Mouse (Mus musculus): ENCODE measurements at regions not wholly inside any gene's neighbourhood (a gene's known extent, or its start where the extent isn't known, plus 50 kb on each side); places are given as distances from the start of the nearest gene placed in this dataset.

DNA sequence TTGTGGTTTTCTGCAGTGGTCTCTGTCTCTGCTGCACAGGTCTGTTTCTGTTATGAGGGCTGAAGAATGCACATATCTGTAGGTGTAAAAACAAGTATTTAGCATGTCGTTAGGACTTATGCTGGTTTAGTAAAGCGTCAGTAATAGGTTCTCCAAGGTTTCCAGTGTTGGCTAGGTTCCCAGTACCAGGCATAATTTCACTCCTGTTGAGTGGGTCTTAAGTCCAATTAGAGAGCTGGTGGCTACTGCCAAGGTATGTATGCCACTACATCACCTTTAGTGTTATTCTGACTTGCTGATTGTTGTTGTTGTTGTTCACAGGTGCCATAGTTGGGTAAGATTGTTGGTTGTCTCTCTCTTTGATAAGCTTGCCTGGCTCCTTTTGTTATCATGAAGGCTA is 302.3 kb upstream of the Pard3b start:
- Histone ChIP-seq H3K9ac (no peak overlapping the region), H3K9me3 (replicated peaks) (no peaks in the 10 kb centered on the region), H3K27me3 (no peaks in the 10 kb centered on the region), H3K27ac (no peak overlapping the region), H3K4me1 (replicated peaks) (no peaks in the 10 kb centered on the region), H3K4me2 (no peak overlapping the region), H3K4me3 (replicated peaks) (no peak overlapping the region), H3K36me3 (no peaks in the 10 kb centered on the region)
- WGBS (ENCODE audit: insufficient replicate concordance) = 59% methylated on average over 2 of the region's 2 CpGs
- DNase-seq (no peak), ATAC-seq (ENCODE audit: low read depth) (no peak)

DNA sequence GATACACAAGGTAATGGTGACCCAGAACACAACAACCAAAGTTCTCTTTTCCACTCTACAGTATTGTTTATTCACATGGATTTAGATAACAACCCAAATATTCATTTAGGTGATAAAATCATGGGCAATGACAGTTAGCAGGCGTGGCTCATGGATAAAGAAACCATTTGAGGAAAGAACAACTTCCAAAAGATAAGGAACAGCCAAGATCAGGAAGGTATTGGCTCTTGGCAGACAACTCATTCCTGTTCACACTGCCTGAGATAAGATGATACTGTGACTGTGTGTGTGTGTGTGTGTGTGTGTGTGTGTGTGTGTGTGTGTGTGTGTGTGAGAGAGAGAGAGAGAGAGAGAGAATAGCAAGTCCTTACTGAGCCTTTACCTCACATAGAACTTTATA is 285.7 kb upstream of the Pard3b start:
- ATAC-seq (ENCODE audit: low read depth) (no peak), DNase-seq (no peak)
- no peak overlapping the region for H3K9ac ChIP-seq
- no peak overlapping the region for H3K4me2 ChIP-seq
- no peaks in the 10 kb centered on the region for H3K9me3 ChIP-seq (replicated peaks)
- no peak overlapping the region for H3K4me3 ChIP-seq (replicated peaks)
- H3K4me1 ChIP-seq (replicated peaks) = no peaks in the 10 kb centered on the region
- no peaks in the 10 kb centered on the region for H3K36me3 ChIP-seq
- no peaks in the 10 kb centered on the region for H3K27me3 ChIP-seq
- H3K27ac ChIP-seq = no peak overlapping the region
- 22% methylated on average over 1 of the region's 1 CpGs for WGBS (ENCODE audit: insufficient replicate concordance)

DNA sequence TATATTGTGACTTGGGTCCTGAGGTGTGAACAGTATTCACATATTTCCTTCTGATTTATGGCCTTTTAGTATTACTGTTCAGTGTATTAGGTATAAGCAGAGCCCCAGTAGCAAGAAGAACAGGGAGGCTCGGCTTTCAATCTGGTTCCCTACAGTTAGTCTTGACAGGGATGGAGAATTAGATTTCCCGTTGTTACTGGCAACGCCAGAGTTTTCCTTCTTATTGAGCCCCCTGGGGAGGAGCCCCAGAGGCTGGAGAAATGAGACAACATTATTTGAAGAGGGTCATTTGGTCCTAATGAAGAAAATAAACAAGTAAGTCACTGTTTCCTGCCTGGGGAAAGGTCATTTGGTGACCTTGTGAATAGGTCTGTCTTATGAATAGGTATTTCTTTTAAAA is 285.1 kb upstream of the Pard3b start:
- H3K4me1 ChIP-seq (replicated peaks) = no peaks in the 10 kb centered on the region
- no peaks in the 10 kb centered on the region for H3K36me3 ChIP-seq
- no peaks in the 10 kb centered on the region for H3K27me3 ChIP-seq
- H3K9me3 ChIP-seq (replicated peaks) = no peaks in the 10 kb centered on the region
- no peak overlapping the region for H3K4me2 ChIP-seq
- H3K27ac ChIP-seq = no peak overlapping the region
- WGBS (ENCODE audit: insufficient replicate concordance) = 44% methylated on average over 3 of the region's 3 CpGs
- H3K4me3 ChIP-seq (replicated peaks) = no peak overlapping the region
- no peak overlapping the region for H3K9ac ChIP-seq
- DNase-seq (no peak), ATAC-seq (ENCODE audit: low read depth) (no peak)

DNA sequence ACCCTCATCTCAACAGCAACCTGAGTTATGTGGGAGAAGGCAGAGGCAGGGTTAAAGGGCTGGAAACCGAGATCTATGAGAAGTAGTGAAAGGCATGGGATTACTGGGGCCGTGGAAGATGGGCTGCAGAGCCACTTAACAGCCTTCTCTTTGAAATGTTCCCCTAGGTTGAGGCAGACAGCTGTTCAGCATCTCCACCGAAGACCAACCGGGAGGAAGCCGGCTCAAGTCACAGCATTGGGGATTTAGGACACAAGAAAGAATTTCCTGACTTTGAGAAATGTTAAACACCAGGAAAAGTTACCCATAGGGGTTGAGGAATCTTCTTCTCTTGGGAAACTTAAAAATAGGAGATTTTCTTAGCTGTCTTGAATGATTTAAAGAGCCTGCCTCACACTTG is 283.4 kb upstream of the Pard3b start:
- Histone ChIP-seq H3K4me2 (no peak overlapping the region), H3K4me1 (replicated peaks) (no peaks in the 10 kb centered on the region), H3K36me3 (no peaks in the 10 kb centered on the region), H3K4me3 (replicated peaks) (no peak overlapping the region), H3K27me3 (no peaks in the 10 kb centered on the region), H3K9me3 (replicated peaks) (no peaks in the 10 kb centered on the region), H3K27ac (no peak overlapping the region), H3K9ac (no peak overlapping the region)
- WGBS (ENCODE audit: insufficient replicate concordance) = 55% methylated on average over 5 of the region's 5 CpGs
- ATAC-seq (ENCODE audit: low read depth) (no peak), DNase-seq (no peak)

DNA sequence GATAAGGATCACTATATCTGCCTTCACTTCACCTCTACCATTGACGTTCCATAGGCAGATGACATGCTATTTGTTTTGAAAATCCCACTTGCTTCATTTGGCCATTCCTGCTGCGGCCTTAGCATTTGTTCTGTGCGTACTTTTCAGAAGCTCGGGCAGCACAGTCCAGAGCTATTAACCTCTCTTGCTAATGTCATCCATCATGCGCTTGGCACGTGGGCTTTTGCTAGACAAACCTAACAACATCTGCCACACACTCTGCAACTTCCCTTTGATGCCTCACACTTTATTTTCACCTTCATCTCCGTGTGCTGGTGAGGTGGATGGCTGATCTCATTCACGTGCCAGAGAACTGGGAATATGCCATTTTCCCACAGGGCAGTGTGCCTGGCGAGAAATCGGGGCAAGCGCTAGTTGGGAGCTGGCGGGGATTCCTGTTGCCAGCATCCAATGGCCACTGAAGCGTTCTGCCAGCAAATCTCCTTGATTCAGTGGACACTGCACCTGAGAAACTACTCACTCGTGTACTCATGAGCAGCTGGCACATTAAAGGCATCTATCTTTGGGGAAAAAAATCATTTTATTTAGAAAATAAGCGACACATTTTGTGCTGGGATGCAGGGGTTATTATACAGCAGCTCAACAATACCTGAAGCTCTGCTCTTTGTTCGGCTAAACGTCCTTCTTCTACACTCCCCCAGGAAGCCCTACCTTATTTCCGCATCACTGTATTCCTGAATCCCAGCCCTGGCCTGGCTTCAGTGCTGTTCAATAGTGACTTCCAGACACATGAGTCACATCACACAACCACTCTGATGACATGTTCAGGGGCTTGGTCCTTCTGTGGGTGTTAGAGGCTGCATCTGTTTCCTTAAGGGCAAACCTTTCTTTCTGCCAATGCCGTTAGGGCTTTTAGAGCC is 279.4 kb upstream of the Pard3b start:
- H3K9ac ChIP-seq = no peak overlapping the region
- H3K9me3 ChIP-seq (replicated peaks) = no peaks in the 10 kb centered on the region
- no peak overlapping the region for H3K4me2 ChIP-seq
- H3K27me3 ChIP-seq = no peaks in the 10 kb centered on the region
- no peaks in the 10 kb centered on the region for H3K4me1 ChIP-seq (replicated peaks)
- ATAC-seq (ENCODE audit: low read depth) = no peak
- 66% methylated on average over 19 of the region's 19 CpGs for WGBS (ENCODE audit: insufficient replicate concordance)
- H3K4me3 ChIP-seq (replicated peaks) = no peak overlapping the region
- H3K36me3 ChIP-seq = no peaks in the 10 kb centered on the region
- no peak overlapping the region for H3K27ac ChIP-seq
- no peak for DNase-seq

DNA sequence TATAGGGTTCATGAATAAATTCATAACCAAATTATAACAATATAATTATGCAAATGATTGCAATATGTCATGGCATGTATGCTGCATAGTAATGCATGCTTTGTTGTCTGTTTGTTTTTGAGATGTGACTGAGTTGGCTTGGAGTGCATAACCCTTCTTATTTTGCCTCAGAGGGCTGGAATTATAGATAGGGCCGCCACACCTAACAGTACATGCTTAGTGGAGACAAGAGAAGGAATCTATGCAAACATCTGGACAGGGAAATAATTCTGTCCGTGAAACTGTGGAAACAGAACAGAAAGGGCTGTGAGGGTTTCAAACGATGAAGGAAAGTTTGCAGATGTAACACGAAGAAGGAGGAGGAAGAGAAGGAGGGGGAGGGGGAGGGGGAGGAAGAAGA is 266.0 kb upstream of the Pard3b start:
- 31% methylated on average over 4 of the region's 4 CpGs for WGBS (ENCODE audit: insufficient replicate concordance)
- Histone ChIP-seq H3K9ac (no peak overlapping the region), H3K4me1 (replicated peaks) (peaks cover 28% of the 10 kb centered on the region), H3K27ac (peak overlapping the region; percentile 75), H3K36me3 (no peaks in the 10 kb centered on the region), H3K27me3 (no peaks in the 10 kb centered on the region), H3K9me3 (replicated peaks) (0 out of 2 replicates have a peak, but pooled peaks cover 3% of the 10 kb centered on the region), H3K4me2 (0 out of 2 replicates have a peak overlapping the region, but pooled peaks have one; percentile 22), H3K4me3 (replicated peaks) (no peak overlapping the region)
- ATAC-seq (ENCODE audit: low read depth) (peak; percentile 82), DNase-seq (peak; percentile 18)

- no peak for DNase-seq
- peak overlapping the region; percentile 26 for H3K4me2 ChIP-seq
- H3K4me3 ChIP-seq (replicated peaks) = no peak overlapping the region
- H3K27me3 ChIP-seq = no peaks in the 10 kb centered on the region
- H3K27ac ChIP-seq = peak overlapping the region; percentile 75
- no peaks in the 10 kb centered on the region for H3K36me3 ChIP-seq
- no peak overlapping the region for H3K9ac ChIP-seq
- H3K9me3 ChIP-seq (replicated peaks) = 0 out of 2 replicates have a peak, but pooled peaks cover 3% of the 10 kb centered on the region
- H3K4me1 ChIP-seq (replicated peaks) = peaks cover 28% of the 10 kb centered on the region
- WGBS (ENCODE audit: insufficient replicate concordance) = 30% methylated on average over 17 of the region's 17 CpGs
- peak; percentile 50 for ATAC-seq (ENCODE audit: low read depth)
Observed at GRCm38 (mm10) chr1:61373661-61374491, 264.7 kb upstream of the Pard3b start.

DNA sequence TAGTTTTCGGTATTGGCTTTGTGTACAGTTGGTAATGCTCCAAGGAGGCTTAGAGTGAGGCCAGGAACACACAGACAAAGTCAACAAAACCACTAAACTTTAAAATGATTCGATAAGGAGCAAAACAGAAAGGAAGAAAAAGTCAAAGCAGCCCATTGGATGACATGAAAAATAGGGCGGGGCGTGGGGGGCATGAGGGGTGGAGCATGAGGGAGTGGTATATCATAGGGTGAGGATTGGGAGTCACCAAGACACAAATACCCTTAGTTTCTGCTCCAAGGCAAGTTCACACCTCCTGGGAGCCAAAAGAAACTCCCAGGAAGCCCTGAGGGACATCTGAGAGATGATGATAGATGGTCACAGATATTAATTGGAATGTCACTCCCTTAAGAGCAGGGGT is 262.2 kb upstream of the Pard3b start:
- Histone ChIP-seq H3K4me3 (replicated peaks) (peak overlapping the region; percentile 30; the same call in 1 of the 2 replicates), H3K27ac (0 out of 2 replicates have a peak overlapping the region, but pooled peaks have one; percentile 11), H3K36me3 (no peaks in the 10 kb centered on the region), H3K4me1 (replicated peaks) (peaks cover 35% of the 10 kb centered on the region), H3K9me3 (replicated peaks) (no peaks in the 10 kb centered on the region), H3K4me2 (peak overlapping the region; percentile 55), H3K9ac (no peak overlapping the region), H3K27me3 (no peaks in the 10 kb centered on the region)
- peak; percentile 69 for ATAC-seq (ENCODE audit: low read depth)
- 37% methylated on average over 4 of the region's 4 CpGs for WGBS (ENCODE audit: insufficient replicate concordance)
- DNase-seq = peak; percentile 15

DNA sequence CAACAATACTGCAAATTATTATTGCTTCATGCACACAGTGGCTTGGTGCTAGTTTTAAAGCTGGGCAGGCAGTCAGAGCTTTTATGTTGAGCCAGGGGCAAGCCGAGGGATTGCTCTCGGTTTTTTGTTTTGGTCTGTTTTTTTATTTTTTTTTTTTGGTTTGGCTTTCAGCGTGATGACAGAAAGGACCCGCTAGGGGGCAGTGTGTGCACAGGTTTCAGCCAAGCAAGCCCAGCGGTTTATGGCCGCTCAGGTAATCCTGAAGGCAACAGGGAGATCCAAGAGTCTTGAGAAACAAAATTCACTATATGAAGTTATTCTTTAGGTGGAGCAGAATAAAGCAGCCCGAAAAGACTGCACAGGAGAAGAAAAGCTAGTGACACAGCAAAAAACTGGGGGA is 261.6 kb upstream of the Pard3b start:
- H3K4me3 ChIP-seq (replicated peaks) = peak overlapping the region; percentile 30; the same call in 1 of the 2 replicates

DNA sequence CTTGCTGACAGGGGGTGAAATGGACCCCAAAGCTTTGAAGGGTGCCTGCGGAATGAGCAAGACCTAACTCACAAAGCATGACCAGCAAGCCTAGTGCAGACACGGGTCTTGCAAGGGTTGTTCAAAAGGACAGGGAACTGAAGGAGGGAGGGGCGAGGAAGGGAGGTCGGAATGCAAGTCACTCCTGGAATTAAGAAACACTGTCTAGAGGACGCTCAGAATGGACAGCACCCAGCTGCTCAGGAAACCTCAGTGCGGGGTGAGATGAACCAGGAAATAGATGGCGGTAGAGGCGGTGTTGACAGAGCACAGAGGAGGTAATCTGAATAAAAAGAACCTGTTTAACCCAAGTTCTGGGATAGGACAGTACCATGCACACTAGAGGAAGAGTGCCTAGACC is 260.4 kb upstream of the Pard3b start:
- no peaks in the 10 kb centered on the region for H3K27me3 ChIP-seq
- 37% methylated on average over 8 of the region's 8 CpGs for WGBS (ENCODE audit: insufficient replicate concordance)
- H3K36me3 ChIP-seq = no peaks in the 10 kb centered on the region
- no peak overlapping the region for H3K9ac ChIP-seq
- no peak overlapping the region for H3K4me2 ChIP-seq
- peaks cover 28% of the 10 kb centered on the region for H3K4me1 ChIP-seq (replicated peaks)
- DNase-seq (no peak), ATAC-seq (ENCODE audit: low read depth) (no peak)
- no peak overlapping the region for H3K4me3 ChIP-seq (replicated peaks)
- H3K27ac ChIP-seq = no peak overlapping the region
- no peaks in the 10 kb centered on the region for H3K9me3 ChIP-seq (replicated peaks)

More for the DNA sequence above, 261.6 kb upstream of the Pard3b start:
- Histone ChIP-seq H3K4me2 (peak overlapping the region; percentile 55), H3K9me3 (replicated peaks) (no peaks in the 10 kb centered on the region), H3K9ac (no peak overlapping the region), H3K27me3 (no peaks in the 10 kb centered on the region), H3K4me1 (replicated peaks) (peaks cover 35% of the 10 kb centered on the region), H3K27ac (no peak overlapping the region), H3K36me3 (no peaks in the 10 kb centered on the region)
- 1% methylated on average over 7 of the region's 7 CpGs for WGBS (ENCODE audit: insufficient replicate concordance)
- ATAC-seq (ENCODE audit: low read depth) (no peak), DNase-seq (peak; percentile 38)

DNA sequence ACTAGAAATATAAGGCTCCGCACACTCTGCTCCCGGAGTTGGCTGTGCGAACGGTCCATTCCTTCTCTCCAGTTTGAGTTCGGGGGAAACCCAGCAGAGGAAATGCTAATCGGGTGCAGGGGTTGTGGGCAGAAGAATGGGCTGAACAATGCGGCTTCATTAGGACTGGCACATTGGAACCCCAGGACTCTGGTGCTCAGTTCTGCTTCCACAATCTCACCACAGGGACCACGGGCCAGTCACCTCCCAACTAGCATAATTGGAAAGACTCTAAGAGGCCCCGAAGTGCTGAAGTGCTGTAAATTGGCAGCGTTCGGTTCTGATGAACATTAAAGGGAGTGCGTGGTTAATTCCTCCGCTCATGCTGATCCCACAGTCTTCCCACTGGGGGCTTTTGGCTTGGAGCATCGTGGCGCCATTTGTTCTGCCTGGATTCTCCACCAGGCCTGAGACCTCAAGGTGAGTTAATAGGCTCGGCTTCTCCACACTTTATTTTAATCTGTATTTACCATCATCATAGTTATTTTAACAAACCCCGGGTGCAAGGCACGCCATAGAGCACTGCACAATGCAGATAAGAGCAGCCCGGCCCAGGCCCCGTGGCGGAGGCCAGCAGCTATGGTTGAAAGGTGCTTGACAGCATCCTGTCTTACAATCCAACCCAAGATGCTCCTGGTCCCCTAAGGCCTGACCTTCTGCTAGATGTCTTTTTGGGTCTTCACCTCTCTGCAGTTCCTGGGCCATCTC is 258.7 kb upstream of the Pard3b start:
- Histone ChIP-seq H3K36me3 (no peaks in the 10 kb centered on the region), H3K9ac (no peak overlapping the region), H3K4me2 (no peak overlapping the region), H3K27ac (no peak overlapping the region), H3K27me3 (no peaks in the 10 kb centered on the region), H3K4me3 (replicated peaks) (no peak overlapping the region), H3K4me1 (replicated peaks) (peaks cover 15% of the 10 kb centered on the region), H3K9me3 (replicated peaks) (no peaks in the 10 kb centered on the region)
- DNase-seq (no peak), ATAC-seq (ENCODE audit: low read depth) (peak; percentile 53; the same call in 1 of the 2 replicates)
- 53% methylated on average over 21 of the region's 21 CpGs for WGBS (ENCODE audit: insufficient replicate concordance)
